Mouse (Mus musculus): ENCODE measurements around the gene Pla2g2d.

The Pla2g2d gene

GRCm38 (mm10) chr4:138762266-138762665 is 13.3 kb upstream of the Pla2g2d start:
- ChIA-PET CTCF (interaction anchor here in 3 of 4 experiments (0.6 to 0.8 kb wide), 5 partner anchors 70 to 1649 kb away, joined by 3 to 5 read pairs (median 4); no protein-coding TSS in a partner anchor), POLR2A (no interaction called here)

- ChIA-PET POLR2A (interaction anchor here in 2 of 4 experiments (1.0 to 1.7 kb wide), 3 partner anchors 9 to 66 kb away, joined by 3 to 5 read pairs (median 3); no protein-coding TSS in a partner anchor), CTCF (interaction anchor here in 2 of 4 experiments (1.1 to 1.2 kb wide), 2 partner anchors 22 to 85 kb away, joined by 3 to 5 read pairs; no protein-coding TSS in a partner anchor)
Measured at GRCm38 (mm10) chr4:138771970-138772369, 3.6 kb upstream of the Pla2g2d start.

GRCm38 (mm10) chr4:138772386-138772785 is 3.1 kb upstream of the Pla2g2d start:
- CTCF ChIA-PET = interaction anchor here in 2 of 4 experiments (1.1 to 1.2 kb wide), 2 partner anchors 22 to 84 kb away, joined by 3 to 5 read pairs; no protein-coding TSS in a partner anchor
- POLR2A ChIA-PET = interaction anchor here in 2 of 4 experiments (1.0 to 1.7 kb wide), 3 partner anchors 8 to 66 kb away, joined by 3 to 5 read pairs (median 3); no protein-coding TSS in a partner anchor

- CTCF ChIA-PET = interaction anchor here in 3 of 4 experiments (0.6 to 1.7 kb wide), 4 partner anchors 16 to 69 kb away, joined by 3 to 6 read pairs (median 3); no protein-coding TSS in a partner anchor
- POLR2A ChIA-PET = interaction anchor here in 3 of 4 experiments (0.5 to 0.8 kb wide), 6 partner anchors 9 to 811 kb away, joined by 3 to 4 read pairs (median 3); no protein-coding TSS in a partner anchor
Measured at GRCm38 (mm10) chr4:138777417-138778407, 2.2 kb downstream of the Pla2g2d start.

- POLR2A ChIA-PET = interaction anchor here in 3 of 4 experiments (0.7 to 2.3 kb wide), 7 partner anchors 9 to 78 kb away, joined by 3 to 11 read pairs (median 4); no protein-coding TSS in a partner anchor
- CTCF ChIA-PET = interaction anchor here in 2 of 4 experiments (1.3 to 2.2 kb wide), 3 partner anchors 13 to 76 kb away, joined by 3 to 10 read pairs (median 7); no protein-coding TSS in a partner anchor
Measured at GRCm38 (mm10) chr4:138780300-138780699, 4.8 kb downstream of the Pla2g2d start.

DNA sequence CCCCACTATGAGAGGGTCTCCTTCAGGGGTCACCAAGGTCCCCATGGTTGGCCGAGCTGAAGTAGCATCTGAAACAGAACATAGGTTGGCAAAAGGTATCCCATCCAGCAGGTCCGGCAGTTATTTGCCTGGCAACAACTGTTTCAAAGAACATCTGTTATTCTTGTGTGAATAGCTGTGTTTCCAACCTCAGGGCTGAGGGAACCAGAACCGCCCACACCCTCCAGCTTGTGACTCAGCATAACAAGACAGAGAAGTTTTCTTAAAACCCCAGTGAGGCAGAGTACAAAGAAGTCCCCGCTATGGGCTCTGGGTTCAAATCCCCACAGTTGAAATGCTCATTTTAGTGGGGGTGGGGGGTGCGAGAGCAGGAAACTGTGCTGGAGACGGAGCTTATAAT is 6.6 kb downstream of the Pla2g2d start:
- CTCF ChIA-PET = interaction anchor here in 2 of 4 experiments (0.9 to 1.0 kb wide), 2 partner anchors 74 to 77 kb away, joined by 3 read pairs; no protein-coding TSS in a partner anchor
- POLR2A ChIA-PET = interaction anchor here in 3 of 4 experiments (0.6 to 1.8 kb wide), 7 partner anchors 9 to 330 kb away, joined by 3 to 6 read pairs (median 4); no protein-coding TSS in a partner anchor

- ChIA-PET POLR2A (interaction anchor here in 2 of 4 experiments (0.6 to 1.1 kb wide), 4 partner anchors 27 to 756 kb away, joined by 3 to 4 read pairs (median 3); no protein-coding TSS in a partner anchor), CTCF (interaction anchor here in 2 of 4 experiments (0.6 to 1.2 kb wide), 5 partner anchors 65 to 374 kb away, joined by 3 read pairs; no protein-coding TSS in a partner anchor)
Measured at GRCm38 (mm10) chr4:138785721-138786120, 10.2 kb downstream of the Pla2g2d start.

GRCm38 (mm10) chr4:138786141-138786540 is 10.6 kb downstream of the Pla2g2d start:
- POLR2A ChIA-PET = interaction anchor here in 3 of 4 experiments (0.6 to 1.1 kb wide), 4 partner anchors 8 to 435 kb away, joined by 3 read pairs; no protein-coding TSS in a partner anchor

DNA sequence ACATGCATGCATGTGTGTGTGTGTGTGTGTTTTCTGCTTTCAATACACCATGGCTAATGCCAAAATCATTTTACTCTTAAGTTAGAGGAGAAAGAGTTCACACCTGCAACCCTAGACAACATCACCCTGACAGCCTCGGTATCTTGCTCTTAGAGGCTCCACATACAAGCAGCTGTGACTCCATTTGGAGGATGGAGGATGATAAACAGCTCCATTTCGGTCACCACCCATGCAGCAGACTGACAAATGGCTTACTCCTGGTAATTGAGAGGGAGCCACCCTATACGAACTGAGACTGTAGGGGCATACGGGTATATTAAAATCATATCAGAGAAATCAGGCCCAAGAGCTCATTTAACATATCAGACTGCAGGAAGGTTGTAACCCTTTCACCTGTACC is 12.8 kb downstream of the Pla2g2d start:
- CTCF ChIA-PET = interaction anchor here in 3 of 4 experiments (0.5 to 1.3 kb wide), 3 partner anchors 68 to 1458 kb away, joined by 3 read pairs; partner anchors contain the start of gene Igsf21 (in 1 of the 3)

More at GRCm38 (mm10) chr4:138786141-138786540, 10.6 kb downstream of the Pla2g2d start:
- CTCF ChIA-PET = interaction anchor here in 2 of 4 experiments (0.6 to 1.2 kb wide), 5 partner anchors 65 to 375 kb away, joined by 3 read pairs; no protein-coding TSS in a partner anchor

DNA sequence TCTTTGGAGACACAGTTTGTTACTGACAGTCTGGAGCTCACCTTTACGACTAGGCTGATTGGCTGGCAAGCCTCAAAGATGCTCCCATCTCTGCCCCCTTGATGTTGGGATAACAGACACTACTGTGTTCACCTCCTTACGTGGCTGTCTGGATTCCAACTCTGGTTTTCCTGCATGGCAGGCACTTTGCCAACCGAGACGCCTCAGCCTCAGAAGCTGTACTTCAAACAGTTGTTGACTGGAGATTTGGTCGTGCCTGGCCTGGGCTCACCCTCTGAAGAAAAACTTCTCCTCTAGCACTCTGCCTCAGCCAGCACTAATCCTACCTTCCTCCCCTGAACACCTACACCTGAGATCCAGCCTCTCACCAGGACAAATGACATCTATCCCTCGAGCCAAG is 15.9 kb downstream of the Pla2g2d start:
- POLR2A ChIA-PET = interaction anchor here in 2 of 4 experiments (1.0 to 1.7 kb wide), 5 partner anchors 9 to 347 kb away, joined by 3 to 5 read pairs (median 3); no protein-coding TSS in a partner anchor

More for the DNA sequence above, 12.8 kb downstream of the Pla2g2d start:
- POLR2A ChIA-PET = interaction anchor here in 1 of 4 experiments (0.7 kb wide), 1 partner anchor 325 kb away, joined by 3 read pairs; no protein-coding TSS in a partner anchor

GRCm38 (mm10) chr4:138792599-138792998 is 17.1 kb downstream of the Pla2g2d start:
- CTCF ChIA-PET = interaction anchor here in 2 of 4 experiments (0.6 to 2.3 kb wide), 4 partner anchors 12 to 224 kb away, joined by 3 to 10 read pairs (median 8); no protein-coding TSS in a partner anchor

More for the DNA sequence above, 15.9 kb downstream of the Pla2g2d start:
- CTCF ChIA-PET = interaction anchor here in 2 of 4 experiments (0.6 to 1.1 kb wide), 4 partner anchors 8 to 344 kb away, joined by 3 to 11 read pairs (median 5); no protein-coding TSS in a partner anchor

DNA sequence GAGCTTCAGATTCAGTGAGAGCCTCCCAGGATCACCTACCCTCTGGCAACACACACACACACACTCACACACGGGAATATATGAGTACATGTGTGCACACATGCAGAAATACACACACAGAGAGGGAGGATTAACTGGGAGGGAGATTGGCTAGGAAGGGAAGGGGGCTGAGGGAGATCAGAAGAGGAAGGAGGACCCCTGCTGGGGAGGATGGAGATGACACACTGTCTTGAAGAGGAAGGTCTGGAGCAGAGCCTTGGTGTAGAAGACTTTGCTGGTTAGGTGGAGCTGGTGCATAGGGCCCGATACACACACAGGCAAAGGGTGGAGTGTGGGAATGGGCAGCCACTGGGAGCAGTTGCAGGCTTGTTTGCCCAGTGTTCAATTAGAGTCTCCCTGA is 17.7 kb downstream of the Pla2g2d start:
- CTCF ChIA-PET = interaction anchor here (0.6 to 2.3 kb wide), 27 partner anchors 9 to 537 kb away, joined by 3 to 10 read pairs (median 4); partner anchors contain the start of gene Ubxn10 (in 1 of the 4)
- POLR2A ChIA-PET = interaction anchor here in 3 of 4 experiments (0.5 to 5.4 kb wide), 37 partner anchors 12 to 629 kb away, joined by 3 to 35 read pairs (median 5); partner anchors contain the start of genes Camk2n1 (in 1 of the 3), Capzb (in 1 of the 3) and Pla2g2d (in 1 of the 3)

More at GRCm38 (mm10) chr4:138792599-138792998, 17.1 kb downstream of the Pla2g2d start:
- POLR2A ChIA-PET = interaction anchor here in 2 of 4 experiments (1.0 to 5.4 kb wide), 7 partner anchors 13 to 345 kb away, joined by 3 to 27 read pairs (median 11); partner anchors contain the start of gene Camk2n1 (in 1 of the 2)

DNA sequence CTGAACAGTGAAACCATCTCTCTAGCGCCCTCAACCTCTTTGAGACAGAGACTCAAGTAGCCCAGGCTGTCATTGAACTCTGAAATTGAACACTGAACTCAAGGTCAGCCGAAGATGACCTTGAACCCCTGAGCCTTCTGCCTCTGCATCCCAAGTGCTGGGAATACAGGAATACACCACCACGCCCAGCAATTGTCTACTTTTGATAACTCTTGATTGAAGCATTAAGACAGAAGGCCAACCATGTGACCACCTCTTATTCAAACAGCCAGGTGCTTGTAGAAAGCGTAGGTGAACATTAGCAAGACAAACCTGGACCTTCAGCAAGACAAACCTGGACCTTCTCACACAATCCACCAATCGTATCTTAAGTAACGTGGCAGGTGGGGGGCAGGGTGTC is 18.8 kb downstream of the Pla2g2d start:
- ChIA-PET POLR2A (interaction anchor here (0.6 to 5.4 kb wide), 33 partner anchors 12 to 382 kb away, joined by 3 to 35 read pairs (median 5); partner anchors contain the start of genes Camk2n1 (in 1 of the 4) and Pla2g2d (in 1 of the 4)), CTCF (interaction anchor here (0.5 to 2.3 kb wide), 21 partner anchors 10 to 830 kb away, joined by 3 to 10 read pairs (median 5); no protein-coding TSS in a partner anchor)

DNA sequence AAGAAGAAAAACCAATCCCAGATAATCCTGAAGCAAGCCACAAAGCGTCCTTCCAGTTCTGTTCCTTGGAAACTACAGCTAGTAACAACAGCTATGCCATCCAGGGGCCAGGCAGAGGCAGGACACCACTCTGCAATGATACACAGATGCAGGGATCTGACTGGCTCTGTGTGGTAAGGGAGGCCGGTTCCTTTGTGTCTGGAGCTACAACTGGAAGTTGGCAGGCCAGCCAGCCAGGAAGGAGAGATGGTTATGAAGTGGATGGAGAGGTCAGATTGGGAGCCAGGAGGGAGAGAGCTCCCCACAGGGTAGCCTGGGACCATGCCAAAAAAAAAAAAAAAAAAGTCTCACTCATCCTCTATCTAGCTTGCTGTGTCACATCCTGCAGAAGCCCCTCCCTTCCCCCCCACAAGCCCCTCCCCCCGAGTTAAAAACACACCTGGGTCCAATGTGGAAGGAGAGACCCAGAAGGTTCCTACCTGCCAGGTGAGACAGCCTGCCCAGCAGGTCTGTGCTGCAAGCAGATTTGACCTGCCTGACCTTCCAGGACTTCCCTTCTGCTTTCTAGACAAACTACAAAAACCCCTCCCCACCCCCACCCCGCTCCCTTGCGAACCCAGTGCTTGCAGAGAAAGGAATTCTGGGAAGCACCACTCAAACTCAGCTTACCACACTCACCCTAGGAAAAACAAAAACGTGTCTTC is 21.1 kb downstream of the Pla2g2d start:
- CTCF ChIA-PET = interaction anchor here in 3 of 4 experiments (0.5 to 2.0 kb wide), 10 partner anchors 9 to 646 kb away, joined by 3 to 5 read pairs (median 4); no protein-coding TSS in a partner anchor

GRCm38 (mm10) chr4:138797217-138797570 is 21.7 kb downstream of the Pla2g2d start:
- CTCF ChIA-PET = interaction anchor here in 2 of 4 experiments (0.5 to 1.2 kb wide), 4 partner anchors 8 to 150 kb away, joined by 3 to 5 read pairs (median 4); no protein-coding TSS in a partner anchor
- POLR2A ChIA-PET = interaction anchor here in 3 of 4 experiments (0.5 to 5.4 kb wide), 23 partner anchors 8 to 349 kb away, joined by 3 to 20 read pairs (median 4); partner anchors contain the start of gene Otud3 (in 1 of the 3)

More for the DNA sequence above, 21.1 kb downstream of the Pla2g2d start:
- POLR2A ChIA-PET = interaction anchor here in 3 of 4 experiments (0.5 to 5.4 kb wide), 31 partner anchors 9 to 912 kb away, joined by 3 to 20 read pairs (median 4); partner anchors contain the start of gene Otud3 (in 1 of the 3)

DNA sequence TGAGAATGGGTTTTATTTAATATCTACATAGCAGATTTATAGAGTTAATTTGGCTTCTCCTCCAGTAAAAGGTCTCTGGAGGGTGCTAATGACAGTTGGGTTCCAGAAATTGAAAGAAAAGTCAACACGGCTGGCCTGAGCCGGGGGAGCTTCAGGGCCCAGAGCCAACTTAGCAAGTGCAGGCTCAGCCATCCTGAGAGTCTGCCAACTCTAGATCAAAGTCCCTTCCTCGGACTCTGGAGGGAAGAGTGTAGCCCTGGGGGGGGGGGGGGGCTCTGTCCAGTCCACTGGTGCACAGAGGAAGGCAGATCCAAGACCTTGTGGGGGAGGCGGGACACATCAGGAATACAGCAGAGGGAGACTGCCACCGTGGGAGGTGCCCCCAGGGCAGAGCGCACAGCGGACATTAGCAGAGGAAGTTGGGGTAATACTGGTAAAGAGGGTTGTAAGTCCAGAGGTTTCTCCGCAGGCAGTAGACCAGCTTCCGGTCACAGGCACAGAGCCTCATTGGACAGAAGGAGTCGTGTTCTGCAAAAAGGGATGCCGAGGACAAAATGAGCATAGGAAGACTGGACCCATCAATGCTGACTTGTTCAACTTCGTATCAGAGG is 24.7 kb downstream of the Pla2g2d start:
- CTCF ChIA-PET = no interaction called here
- POLR2A ChIA-PET = interaction anchor here in 1 of 4 experiments (0.7 kb wide), 2 partner anchors 23 to 233 kb away, joined by 3 read pairs; no protein-coding TSS in a partner anchor

Measured in embryonic stem cell, embryonic (primary cell).